Mouse (Mus musculus) layer of hippocampus, adult 18-20 months (tissue): Measurements from ENCODE around the gene Actr5. TPM values are rescaled to one million over a fixed set of nuclear protein-coding genes. Genes with fewer than 3 reads are reported as not detected.

Experiments used
- DNase-seq, 2 experiments: peaks; one replicate each; pipeline ENCODE4 v3.0.0; 2022; ENCODE audit warnings: low spot score in 2 of 2
- total RNA-seq, 2 experiments: library from RNA; stranded (reverse); gene quantifications; 2 replicates each; pipeline ENCODE4 v1.2.3; 2021

Actr5 gene
- total RNA-seq, 2 experiments from 2014 or later: 10.3 to 12.7 TPM

DNA sequence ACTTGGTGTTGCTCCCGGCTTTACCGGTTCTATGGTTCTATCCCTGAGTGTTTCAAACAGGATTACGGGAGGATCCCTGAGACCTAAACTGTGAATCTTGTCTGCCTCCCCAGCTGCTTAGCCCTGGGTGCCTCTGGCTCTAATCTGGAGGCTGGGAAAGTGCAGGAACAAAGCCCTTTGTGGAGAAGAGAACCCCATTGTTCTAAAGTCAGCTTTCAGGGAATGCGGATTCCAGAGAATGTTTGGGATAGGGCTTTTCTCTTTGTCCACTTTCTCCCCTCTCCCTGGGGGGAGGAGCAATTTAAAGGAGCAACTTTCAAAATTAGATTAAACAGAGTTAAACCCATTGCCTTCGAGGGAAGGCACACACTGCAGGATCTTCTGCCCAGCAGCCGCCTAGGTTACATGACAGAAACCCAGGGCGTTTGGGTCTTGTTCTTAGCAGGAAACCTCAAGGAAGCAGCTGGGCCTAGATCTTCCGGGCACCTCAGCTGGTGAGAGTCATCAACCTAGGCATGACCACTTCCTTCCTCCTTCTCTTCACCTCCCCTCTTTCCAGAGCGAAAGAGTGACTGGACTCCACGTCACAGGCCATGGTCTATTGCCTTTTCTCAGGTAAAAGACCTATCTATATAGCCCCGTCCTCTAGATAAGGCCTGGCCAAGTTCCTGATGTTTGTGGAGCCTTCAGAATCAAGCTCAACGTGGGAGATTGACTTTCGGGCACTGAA lies 41.5 kb downstream of the Actr5 start:
- DNase-seq: no peak

DNA sequence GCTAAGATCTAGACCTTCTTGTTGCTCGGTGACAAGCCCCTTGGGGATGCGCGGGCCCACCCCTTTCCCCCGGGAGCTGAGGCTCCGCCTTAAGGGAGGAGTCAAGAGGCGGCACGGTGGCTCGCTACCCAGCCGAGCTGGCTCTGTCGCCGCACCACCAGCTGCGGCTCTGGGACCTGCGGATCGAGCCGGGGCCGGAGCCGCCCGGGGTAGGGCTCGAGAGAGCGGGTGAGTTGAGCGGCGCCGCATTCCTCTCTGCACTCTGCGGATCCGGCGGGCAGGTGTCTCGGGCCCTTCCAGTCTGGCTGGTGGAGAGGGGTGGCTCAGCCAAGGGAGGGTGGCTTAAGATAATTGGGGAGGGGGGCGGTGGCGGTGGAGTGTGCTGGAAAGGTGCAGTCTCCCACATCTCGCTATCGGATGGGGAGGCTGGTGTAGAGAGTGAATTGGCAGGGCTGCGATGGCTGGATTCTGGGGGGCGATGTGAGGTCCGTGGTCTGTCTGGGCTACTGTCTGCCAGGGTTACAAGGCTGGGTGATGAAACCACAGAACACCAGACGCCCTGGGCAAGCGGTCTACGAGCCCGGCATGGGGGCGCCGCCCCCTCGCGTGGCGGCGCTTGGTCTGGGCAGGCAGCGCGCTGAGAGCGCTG lies 42.5 kb downstream of the Actr5 start:
- DNase-seq: peak; percentile 68 to 82

DNA sequence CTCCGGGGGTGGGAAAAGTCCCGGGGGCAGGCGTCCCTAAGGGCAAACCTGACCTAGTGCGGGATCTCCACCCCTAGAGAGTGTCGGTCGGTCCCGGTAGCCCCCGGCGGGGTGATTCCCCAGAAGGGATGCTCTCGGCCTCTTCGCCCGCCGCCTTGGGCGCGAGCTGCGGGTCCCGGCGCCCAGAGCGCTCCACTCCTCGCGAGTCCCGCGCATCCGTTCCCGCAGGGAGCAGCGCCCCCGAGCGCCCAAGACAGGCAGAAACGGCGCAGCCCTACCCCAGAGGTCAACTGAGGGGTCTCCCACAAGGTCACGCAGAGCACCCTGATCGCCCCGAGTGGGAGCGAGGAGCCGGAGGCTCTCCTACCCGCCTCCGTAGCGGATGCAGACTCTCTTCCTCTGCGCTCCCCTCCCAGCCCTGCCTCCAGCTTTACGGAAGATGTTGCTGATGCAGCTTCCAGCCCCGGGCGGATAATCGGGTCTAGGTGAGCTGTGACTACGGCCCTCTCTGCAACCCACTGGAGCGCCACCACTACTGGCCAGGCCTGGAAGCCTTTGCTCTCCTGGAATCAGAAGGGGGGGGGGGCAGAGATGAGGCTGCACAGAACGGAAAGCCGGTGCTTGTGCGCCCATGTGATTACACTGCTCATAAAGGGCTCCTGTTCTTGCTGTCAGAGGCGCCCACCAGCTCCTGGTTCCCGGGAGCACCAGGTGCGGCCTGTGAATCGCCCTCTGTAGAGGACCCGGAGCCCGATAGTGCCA lies 43.2 kb downstream of the Actr5 start:
- DNase-seq: peak in 1 of 2 experiments; percentile 68

DNA sequence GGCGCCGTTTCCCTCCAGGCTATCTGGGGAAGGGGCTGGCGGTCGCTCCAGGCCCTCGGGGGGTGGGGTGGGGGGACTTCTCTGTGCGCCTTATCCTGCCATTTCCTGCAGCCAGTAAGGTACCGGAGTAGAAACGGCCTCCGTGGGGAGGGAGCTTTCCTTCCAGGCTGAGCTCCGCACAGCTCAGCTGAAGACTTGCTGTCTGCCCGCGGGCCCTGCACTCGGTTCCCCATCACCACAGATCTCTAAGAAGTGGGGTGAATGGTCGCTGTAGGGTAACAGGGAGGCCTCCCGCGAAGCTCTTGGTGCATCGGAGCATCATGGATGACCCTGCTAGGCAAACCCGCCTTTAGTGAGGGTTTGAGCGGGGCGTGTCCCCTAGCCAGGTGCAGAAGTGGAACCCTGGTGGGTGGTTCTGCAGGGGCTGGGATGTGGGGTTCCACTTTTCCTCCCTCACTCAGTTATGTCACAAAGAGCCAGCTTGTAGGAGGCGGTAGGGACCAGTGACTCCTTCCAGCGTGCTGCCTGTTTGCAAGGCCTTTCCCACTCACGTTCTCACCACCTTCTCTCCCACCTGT lies 43.8 kb downstream of the Actr5 start:
- peak in 1 of 2 experiments; percentile 63 for DNase-seq

DNA sequence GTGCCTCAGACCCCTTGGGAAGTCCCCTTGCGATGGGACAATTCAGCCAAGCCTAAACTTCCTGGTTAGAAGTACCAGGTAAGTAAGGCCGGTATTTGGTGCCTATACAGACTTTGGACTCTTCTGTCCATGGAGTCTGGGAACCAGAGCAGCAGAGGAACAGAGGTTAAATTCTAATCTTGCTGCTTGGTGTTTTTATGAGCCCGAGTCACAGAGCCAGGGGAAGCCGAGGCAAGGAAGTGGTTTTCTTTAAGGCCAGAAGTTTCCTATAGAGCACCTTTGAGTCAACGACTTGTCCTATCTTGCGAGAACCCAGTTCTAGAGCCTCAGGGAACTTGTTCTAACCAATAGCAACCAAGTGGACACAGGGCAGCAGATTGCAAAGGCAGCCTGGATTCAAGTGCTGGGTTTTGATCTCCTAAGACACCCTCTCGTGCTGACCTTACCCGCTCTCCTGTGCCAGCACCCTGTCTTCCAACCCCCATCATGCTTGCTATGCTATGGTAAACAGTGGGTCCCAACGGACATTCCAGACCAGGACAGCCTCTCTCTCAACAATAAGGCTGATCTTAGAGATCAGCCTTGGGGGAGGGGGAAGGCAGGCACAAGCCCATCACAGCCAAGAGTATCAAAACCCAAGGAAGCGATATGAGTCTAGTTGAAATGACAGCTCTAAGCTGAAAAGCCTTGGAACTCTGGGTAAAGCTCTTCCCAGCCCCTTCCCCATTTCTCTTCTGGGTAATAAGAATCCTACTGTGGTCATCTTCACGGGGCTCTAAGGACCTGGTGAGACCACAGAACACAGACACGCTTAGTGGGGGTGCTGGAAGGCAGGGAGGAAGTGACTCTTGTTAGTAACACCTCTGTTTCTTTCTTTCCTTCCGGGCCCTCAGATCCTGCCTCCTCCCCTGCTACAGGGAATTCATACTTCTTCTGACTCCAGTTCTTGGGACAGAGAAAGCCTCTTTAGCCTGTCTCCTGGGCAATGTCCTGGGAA lies 44.8 kb downstream of the Actr5 start:
- no peak for DNase-seq

DNA sequence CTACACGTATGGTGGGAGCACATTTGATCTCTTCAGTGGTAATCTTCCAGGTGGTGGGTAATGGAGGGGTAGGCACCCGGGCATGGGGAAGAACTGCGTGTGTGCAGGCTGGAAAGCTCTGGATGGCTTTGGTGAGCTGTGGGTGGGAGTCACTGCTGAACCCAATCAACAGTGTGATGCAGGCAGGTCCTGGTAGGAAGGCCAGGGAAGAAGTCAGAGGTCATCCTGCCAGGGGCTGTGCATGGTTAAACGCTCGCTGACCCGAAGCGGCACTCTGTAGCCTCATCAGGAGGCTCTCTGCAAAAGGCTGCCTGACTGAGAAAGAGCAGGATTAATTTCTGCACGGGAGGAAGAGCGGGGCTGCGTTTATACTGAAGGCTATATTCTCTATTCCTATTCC lies 45.9 kb downstream of the Actr5 start:
- no peak for DNase-seq

DNA sequence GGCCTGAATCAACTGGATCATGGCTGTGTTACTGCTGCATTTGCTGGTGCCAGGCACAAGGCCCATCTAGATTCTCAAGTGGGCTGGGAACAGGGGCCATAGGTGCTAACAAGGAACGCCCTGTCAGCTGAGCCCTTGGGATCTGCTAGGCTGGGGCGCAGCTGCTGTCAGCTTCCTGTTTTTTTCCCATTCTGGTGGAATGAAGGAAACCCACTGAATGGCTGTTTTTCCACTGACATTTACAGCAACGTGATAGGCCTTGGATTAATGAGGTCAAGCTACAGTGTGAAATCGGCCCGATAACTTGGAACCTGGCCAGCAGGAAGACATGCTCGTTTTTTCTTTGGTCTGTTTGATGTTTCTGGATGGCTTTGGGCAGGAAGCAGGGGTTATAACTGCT lies 48.1 kb downstream of the Actr5 start:
- DNase-seq: no peak

DNA sequence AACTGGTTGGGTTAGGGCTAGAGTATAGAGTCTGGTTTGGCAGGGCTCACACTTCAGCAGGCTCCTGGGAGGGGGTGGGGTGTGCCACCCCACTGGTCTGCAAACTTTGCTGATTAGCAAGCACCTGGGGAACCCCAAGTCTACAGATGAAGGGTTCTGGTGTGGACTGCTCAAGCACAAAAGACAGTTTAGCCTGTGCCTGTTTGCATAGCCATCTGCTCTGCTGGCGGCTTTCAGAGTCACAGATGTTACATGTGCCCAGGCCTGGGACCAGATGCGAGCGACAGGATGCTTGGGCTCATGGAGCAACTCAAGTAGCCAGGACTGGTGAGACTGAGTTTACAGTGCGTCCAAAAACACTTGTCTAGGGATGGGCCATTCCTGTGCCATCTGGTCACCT lies 48.8 kb downstream of the Actr5 start:
- peak in 1 of 2 experiments; percentile 63 for DNase-seq

DNA sequence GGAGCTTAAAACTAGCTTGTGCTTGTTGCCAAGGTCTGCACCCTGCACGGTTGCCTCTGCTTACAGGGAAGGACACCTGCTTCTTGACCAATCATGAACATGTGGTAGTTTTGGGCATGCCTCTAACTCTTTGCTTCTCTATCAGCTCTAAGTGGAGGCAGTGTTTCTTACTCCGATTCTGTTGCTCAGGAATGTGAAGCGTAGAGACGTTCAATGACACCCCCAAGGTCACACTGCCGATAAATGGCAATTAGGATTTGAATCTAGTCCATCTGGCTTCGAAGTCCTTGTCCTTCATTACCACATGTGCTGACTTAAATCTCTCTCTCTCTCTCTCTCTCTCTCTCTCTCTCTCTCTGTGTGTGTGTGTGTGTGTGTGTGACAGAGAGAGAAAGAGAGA lies 49.4 kb downstream of the Actr5 start:
- no peak for DNase-seq

DNA sequence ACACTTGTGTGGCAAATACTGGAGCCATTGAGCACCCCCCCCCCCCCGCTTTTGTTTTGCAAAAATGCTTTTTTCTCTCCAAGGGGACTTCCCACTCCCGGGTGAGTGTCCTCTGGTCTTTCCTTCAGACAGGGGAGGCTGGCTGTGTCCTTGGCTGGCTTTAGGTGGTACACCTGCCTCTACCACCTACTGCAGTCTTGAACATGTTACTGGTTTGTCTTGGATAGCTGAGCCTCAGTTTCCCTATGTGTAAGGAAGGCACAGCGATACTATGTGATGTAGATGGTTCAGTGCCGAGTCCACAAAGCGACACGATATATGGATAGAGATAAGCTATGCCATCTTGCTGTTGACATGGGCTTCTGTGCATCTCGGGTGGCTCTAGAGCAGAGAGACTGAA lies 50.1 kb downstream of the Actr5 start:
- no peak for DNase-seq

DNA sequence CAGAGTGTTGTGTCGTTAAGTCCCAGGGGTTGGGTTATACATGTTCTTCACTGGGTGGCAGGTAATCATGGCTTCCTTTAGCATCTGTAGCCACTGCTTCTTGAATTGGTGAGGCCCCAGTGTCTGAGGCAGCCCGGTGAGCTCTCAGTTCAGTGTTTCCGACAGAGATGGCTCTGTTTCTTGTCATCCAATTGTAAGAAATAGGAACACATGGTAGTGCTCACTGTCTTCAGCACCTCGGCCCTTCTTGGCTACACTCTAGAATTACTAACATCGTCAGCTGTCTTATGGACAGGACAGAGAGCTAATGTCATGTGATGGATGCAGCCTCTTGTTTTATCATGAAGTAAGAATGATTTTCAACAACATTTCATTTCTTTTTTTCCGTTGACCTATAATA lies 50.5 kb downstream of the Actr5 start:
- no peak for DNase-seq

DNA sequence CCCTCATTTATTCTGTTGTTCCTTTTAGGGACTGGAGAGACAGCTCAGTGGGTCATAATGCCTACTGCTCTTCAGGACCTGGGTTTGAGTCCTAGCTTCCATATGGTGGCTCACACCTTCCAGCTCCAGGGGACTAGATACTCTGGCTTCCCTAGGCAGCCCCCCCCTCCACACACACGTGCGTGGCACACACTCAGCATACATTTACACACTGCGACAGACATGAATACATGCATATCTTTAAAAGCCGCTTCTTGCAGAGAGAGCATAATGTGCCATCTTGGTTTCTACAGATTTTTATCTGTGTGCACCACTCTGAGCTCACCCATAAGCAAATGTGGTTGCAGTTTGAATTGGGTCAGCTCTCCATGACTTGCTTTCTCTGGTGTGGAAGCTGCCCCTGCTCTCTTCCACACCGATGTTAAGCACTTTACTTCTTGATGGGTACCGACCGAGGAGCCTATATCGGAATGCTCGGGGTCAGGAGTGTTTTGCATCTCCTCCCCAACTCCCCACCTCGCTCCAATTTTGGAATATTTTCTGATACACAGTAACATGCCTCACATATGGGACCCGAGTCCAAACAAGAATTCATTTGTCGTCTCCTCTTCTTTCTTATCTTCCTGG lies 51.3 kb downstream of the Actr5 start:
- no peak for DNase-seq

DNA sequence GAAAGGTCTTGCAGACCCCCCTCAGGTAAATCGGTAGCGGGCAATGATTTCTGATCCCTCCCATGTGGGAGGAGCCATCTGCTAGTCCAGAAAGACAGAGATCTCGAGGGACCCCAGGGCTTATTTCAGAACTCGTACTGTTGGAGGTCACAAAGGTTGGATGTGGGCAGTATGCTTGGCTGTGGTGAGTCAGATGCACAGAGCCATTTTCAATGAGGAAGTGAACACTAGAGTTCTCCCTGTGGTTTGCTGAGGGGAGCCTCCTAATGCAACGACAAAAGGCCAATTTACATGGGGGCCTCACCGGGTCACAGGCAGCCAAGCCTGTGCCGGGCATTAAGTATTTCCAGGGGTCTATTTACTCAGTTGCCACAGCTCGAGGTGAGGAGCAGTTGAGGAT lies 53.3 kb downstream of the Actr5 start:
- DNase-seq: no peak

DNA sequence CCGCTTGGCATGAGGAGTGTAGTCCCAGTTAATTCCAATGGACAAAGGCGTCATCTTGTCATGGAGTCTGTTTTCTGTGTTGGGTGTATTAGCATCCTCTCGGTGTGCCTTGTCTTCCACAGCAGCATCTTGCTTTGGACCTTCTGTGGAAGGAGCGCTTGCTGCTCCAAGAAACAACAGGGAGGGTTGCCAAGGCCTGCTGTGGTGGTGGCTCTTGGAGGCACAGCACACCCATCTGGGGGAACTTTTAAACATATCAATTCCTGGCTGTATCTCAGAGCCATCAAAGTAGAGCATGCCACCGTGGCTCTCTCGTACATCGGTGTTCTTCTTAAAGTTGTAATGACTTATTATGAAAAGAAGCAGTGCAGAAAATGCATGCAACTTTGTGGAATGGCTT lies 54.4 kb downstream of the Actr5 start:
- no peak for DNase-seq

DNA sequence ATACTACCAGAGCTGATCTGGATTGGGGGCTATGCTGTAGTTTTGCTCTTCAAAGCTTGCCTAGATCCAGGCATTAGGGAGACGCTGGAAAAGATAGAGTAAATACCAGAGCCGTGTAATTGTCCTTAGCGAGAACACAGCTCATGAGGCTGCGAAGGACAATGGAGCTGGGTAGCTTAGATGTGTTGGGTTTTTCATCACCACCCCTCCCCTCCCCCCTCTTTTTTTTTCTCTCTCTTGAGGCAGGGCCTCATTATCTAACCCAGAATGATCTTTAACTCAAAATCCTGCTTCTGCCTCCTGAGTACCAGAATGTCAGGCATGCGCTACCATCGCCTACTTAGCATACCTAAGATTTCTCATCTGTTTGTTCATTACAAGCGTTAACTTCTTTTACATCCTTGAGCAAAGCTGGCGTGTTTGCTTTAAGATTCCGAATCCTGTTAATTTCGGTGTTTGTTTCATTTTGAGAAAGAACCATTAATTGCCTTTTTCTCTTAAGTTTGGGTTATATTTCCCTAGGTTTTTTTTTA lies 55.7 kb downstream of the Actr5 start:
- DNase-seq: no peak

DNA sequence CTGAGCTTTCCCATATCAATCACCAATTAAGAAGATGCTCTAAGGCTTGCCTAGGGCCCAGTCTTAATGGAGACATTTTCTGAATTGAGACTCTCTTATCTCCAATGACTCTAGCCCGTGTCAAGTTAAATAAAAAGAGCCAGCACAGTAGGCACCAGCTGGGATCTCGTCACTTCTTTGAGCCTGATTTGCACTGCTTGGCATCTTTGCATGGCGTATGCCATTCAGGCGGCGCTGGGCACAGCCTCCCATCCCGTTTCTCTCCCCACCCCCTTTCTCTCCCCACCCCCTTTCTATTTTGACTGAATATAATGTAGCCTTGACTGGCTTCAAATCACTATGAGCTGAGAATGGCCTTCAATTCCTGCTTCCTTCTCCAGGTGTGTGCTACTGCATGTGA lies 57.0 kb downstream of the Actr5 start:
- no peak for DNase-seq

DNA sequence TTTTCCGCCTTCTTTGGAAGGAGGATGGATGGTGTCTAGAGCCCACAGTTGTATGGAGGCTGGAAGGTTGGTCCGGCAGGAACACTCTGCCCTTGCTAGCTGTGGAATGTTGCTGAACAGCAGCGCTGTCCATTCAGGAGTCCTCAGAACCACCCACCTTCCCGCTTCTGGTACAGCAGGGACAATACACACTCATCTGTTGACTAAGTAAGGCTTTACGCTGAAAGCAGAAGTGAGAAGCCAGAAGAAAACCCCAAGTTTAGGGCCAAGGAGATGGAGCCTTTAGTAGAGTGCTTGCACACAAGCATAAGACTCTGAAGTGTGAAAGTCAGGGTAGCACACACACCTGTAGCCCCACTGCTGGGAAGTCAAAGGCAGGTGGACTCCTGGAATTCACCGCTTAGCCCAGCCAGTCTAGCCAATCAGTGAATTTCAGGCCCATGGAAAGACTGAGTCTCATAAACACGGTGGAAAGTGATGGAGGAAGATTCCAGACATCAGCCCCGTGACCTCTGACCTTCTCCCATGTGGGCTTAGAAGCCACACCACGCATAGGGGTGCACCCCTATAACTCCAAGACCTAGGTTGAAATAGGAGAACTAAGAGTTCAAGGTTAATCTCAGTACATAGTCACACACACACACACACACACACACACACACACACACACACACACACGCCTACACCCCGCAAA lies 57.8 kb downstream of the Actr5 start:
- DNase-seq: no peak

DNA sequence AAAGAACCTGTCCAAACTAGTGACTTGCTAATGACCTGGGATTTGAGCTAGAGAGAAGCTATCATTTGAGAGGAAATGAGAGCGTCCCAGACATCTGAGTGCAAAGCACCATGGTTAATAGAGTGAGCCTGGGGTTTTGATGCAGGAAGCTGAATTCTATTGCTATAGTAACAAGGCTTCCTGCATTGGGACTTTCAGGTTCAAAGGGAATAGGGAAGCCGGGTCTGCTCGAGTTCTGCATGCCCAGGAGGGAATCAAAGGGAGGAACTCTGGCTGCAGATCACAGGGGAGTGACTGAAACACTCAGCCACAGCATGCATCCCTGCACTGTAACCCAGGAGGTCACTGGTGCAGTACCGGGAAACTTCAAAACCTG lies 58.3 kb downstream of the Actr5 start:
- no peak for DNase-seq

DNA sequence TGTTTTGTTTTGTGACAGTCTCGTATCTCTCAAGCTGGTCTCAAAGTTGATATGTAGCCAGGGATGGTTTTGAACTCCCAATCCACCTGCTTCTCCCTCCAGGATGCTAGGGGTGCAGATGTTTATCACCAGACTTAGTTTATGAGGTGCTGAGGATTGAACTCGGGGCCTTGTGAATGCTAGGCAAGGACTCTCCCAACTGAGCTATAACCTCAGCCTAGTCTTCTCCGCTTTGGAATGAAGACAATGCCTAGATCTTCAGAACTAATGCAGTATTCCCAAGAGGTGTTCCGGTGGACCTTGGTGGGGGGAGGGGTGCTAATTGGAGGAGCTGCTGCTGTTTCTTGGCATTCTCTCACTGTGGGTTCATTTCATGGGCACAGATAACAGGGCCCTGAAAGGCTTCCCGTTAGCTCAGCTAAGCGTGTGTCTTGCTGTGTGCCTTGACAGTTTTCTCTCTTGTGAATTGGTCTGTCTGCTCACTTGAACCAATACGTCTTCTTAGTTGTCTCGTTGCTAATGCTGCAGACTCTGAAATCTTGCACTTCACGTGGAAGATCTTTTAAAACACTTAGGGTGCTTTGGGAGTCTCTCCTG lies 59.7 kb downstream of the Actr5 start:
- DNase-seq: no peak
